Mouse (Mus musculus) ES-Bruce4 (cell line): ENCODE results near the gene Plekha4.

ENCODE experiments used
- CTCF ChIP-seq: IDR thresholded peaks from one replicate; pipeline ENCODE4 v1.8.1; 2011; ENCODE audit warnings: low read depth, low read length
- EP300 ChIP-seq: IDR thresholded peaks from 2 replicates; pipeline ENCODE4 v1.6.1; 2011; ENCODE audit warnings: low read depth, low read length; ENCODE audit not compliant: insufficient read depth
- POLR2A ChIP-seq: IDR thresholded peaks from one replicate; pipeline ENCODE4 v1.8.1; 2011; ENCODE audit warnings: low read length; ENCODE audit not compliant: insufficient read depth

- TF ChIP-seq CTCF (no peak), EP300 (no peak), POLR2A (no peak)
Measured at GRCm38 (mm10) chr7:45567112-45567779, 41.1 kb downstream of the Plekha4 start.
